Mouse (Mus musculus) kidney, adult 2 months (tissue): ENCODE results near the gene Odc1. TPM values are rescaled to one million over a fixed set of nuclear protein-coding genes. Genes with fewer than 3 reads are reported as not detected.

Experiments
- DNase-seq: peaks from one replicate; pipeline ENCODE4 v3.0.0; 2021
- H3K27ac ChIP-seq: fragments of 200-500 bp; 2 replicates; pipeline ENCODE4 v1.5.1; 2012; ENCODE audit warnings: low read depth, low read length, control low read depth, inconsistent platforms; ENCODE audit not compliant: insufficient read depth
- H3K27me3 ChIP-seq: fragments of 200-500 bp; replicated peaks from 2 replicates; pipeline ENCODE4 v1.6.1; 2012; ENCODE audit warnings: mild to moderate bottlenecking, moderate library complexity, low read length, inconsistent platforms; ENCODE audit not compliant: control insufficient read depth, insufficient read depth
- H3K36me3 ChIP-seq: fragments of 200-500 bp; 2 replicates; pipeline ENCODE4 v1.6.1; 2012; ENCODE audit warnings: mild to moderate bottlenecking, moderate library complexity, low read length, inconsistent platforms; ENCODE audit not compliant: control insufficient read depth, insufficient read depth
- H3K4me1 ChIP-seq: fragments of 200-500 bp; 2 replicates; pipeline ENCODE4 v1.6.1; 2011; ENCODE audit warnings: low read length; ENCODE audit not compliant: control insufficient read depth, insufficient read depth
- H3K4me3 ChIP-seq: fragments of 200-500 bp; 2 replicates; pipeline ENCODE4 v1.5.1; 2011; ENCODE audit warnings: mild to moderate bottlenecking, low read depth, low read length, control low read depth; ENCODE audit not compliant: insufficient read depth
- CTCF ChIP-seq: fragments of 200-500 bp; conservative IDR thresholded peaks from 2 replicates; pipeline ENCODE4 v1.5.1; 2011; ENCODE audit warnings: low read depth, mild to moderate bottlenecking, control low read depth, low read length, moderate library complexity, mixed read lengths; ENCODE audit not compliant: insufficient read depth, insufficient read length
- POLR2A ChIP-seq: fragments of 200-500 bp; IDR thresholded peaks from one replicate; pipeline ENCODE4 v1.6.1; 2011; ENCODE audit warnings: low read depth, low read length, control low read depth
- WGBS: fragments of 180-500 bp; shearing (Covaris S2); methylation state at CpG from one replicate; pipeline ENCODE4 v1.1.7; 2018; 5-methylcytosine and 5-hydroxymethylcytosine counted together
- polyA plus RNA-seq: library from polyadenylated mRNA; depleted of rRNA; stranded (reverse); fragments of >200 nt; gene quantifications from 2 replicates; pipeline ENCODE4 v1.2.3, GENCODE M21; 2012

Odc1 gene
- polyA plus RNA-seq, 1 experiment: 427 TPM

DNA sequence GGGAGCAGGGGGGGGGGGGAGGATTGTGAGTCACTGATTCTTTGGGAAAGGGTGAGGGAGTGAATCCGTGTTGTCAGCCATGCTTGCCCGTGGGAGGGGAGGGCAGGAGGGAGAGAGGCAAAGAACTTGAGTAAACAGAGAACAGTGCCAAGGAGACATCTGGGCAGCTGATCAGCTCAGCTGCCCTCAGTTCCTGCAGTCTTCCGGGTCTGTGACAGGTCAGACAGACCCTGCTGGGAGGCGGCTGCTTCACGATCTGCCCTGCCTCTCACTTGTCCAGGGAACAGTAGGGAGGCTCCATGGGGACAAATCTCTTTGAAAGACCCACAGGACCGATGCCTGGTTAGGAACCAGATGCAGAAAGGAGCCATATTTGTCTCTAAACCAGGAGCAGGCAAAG is 31.4 kb downstream of the Odc1 start:
- DNase-seq: peak; percentile 51
- H3K27ac ChIP-seq: no peak overlapping the region
- H3K4me1 ChIP-seq: 0 out of 2 replicates have a peak, but pooled peaks cover 2% of the 10 kb centered on the region
- H3K4me3 ChIP-seq: no peak overlapping the region
- WGBS: 8% methylated on average over 6 of the region's 6 CpGs
- TF ChIP-seq POLR2A (no peak), CTCF (no peak)
- H3K36me3 ChIP-seq: no peaks in the 10 kb centered on the region
- H3K27me3 ChIP-seq: no peaks in the 10 kb centered on the region

DNA sequence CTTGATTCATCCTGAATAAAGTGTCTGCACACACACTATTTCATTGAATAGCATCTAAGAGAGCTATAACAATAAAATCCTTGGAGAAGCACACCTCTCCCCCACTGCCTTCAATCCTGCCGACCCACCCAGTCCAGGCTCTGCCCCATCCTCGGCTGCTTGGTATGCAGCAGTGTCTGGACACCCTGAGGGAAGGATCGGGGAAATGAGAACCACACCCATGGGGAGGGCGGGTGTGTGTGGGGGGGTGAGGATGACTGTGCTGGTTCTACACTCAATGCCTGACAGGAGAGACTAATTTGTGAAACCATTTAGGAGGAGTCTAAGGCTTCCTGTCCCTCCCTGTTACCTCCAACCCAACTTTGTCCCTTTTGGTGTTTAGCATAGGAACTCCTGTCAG is 34.0 kb downstream of the Odc1 start:
- Histone ChIP-seq H3K36me3 (no peaks in the 10 kb centered on the region), H3K27me3 (no peaks in the 10 kb centered on the region), H3K4me1 (no peaks in the 10 kb centered on the region), H3K27ac (no peak overlapping the region), H3K4me3 (no peak overlapping the region)
- TF ChIP-seq CTCF: no peak
- 32% methylated on average over 4 of the region's 4 CpGs for WGBS
- no peak for DNase-seq

DNA sequence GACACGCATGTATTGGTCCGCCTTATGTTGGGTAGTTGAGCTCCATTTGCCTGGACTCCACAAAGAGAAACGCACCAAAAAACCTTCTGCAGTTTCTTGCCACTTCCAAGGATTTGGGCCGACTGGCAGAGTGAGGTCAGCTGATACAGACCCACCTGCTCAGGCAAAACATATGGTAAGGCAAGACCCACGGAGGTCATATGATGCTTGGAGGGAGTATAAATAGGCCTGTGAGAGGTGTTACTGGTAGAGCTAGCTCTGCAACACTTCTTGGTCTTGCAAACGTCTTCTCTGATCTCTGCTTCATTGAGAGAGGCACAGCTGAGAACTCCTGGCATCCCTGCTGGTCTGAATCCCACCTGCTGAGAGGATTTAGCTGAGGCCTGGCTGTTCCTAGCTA is 36.4 kb downstream of the Odc1 start:
- no peak for TF ChIP-seq POLR2A
- no peak for TF ChIP-seq CTCF
- no peaks in the 10 kb centered on the region for H3K27me3 ChIP-seq
- no peak overlapping the region for H3K27ac ChIP-seq
- no peaks in the 10 kb centered on the region for H3K36me3 ChIP-seq
- no peak for DNase-seq
- 85% methylated on average over 6 of the region's 6 CpGs for WGBS
- no peaks in the 10 kb centered on the region for H3K4me1 ChIP-seq
- no peak overlapping the region for H3K4me3 ChIP-seq

DNA sequence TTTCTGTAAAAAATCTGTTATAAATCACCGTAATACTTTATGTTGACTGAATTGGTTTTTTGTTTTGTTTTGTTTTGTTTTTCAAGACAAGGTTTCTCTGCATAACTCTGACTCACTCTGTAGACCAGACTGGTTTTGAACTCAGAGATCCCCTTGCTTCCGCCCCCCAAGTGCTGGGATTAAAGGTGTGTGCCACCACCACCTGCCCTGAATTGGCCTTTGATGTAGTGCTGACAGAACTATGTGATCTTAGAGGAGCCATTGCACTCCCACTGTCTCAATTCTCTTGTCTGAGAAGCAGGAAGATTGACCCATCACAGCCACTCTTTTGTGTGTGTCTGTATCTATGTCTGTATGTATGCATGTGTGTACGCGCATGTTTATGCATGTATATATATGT is 37.8 kb downstream of the Odc1 start:
- Histone ChIP-seq H3K27ac (no peak overlapping the region), H3K36me3 (no peaks in the 10 kb centered on the region), H3K27me3 (no peaks in the 10 kb centered on the region), H3K4me3 (no peak overlapping the region), H3K4me1 (no peaks in the 10 kb centered on the region)
- WGBS: 92% methylated on average over 4 of the region's 4 CpGs
- DNase-seq: no peak
- TF ChIP-seq CTCF (no peak), POLR2A (no peak)

DNA sequence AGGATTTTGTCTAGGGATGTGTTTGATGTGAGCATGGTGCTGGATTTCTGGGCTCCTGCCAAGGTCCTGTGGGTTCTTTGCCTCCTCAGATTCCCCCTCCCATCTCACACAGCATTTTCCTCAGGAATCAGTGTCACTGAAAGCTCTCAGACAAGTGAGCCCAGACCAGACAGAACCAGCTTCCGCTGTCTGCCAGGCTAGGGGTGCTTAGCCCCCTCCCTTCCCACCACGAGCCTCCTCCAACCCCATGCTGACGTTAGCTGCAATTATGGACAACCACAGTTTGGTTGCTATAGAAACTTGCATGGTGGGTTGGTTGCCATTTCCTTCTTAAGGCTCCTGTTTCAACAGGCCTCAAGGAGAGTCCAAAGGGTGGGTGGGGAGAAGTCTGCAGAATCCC is 39.3 kb downstream of the Odc1 start:
- Histone ChIP-seq H3K4me3 (no peak overlapping the region), H3K36me3 (no peaks in the 10 kb centered on the region), H3K27ac (no peak overlapping the region), H3K27me3 (no peaks in the 10 kb centered on the region), H3K4me1 (no peaks in the 10 kb centered on the region)
- no peak for DNase-seq
- 34% methylated on average over 3 of the region's 3 CpGs for WGBS
- no peak for TF ChIP-seq CTCF
- no peak for TF ChIP-seq POLR2A

DNA sequence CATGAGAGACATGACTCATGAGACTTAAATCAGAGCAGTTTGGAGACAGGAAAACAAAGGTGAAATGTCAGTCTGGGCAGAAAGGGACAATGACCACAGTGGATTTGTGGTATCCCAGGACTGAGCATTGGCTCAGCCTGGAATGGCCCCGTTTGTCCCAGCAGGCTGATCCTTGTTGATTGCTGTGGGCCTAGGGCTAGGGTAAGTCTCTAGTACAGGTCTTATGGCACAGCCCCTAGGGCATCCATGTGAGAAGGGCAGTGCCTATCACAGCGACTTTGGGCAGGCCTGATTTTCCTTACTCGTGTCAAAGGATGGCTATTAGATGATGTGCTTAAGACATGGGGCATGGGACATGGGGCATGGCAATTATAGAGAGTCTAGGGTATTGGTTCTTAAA is 41.4 kb downstream of the Odc1 start:
- H3K27me3 ChIP-seq: no peaks in the 10 kb centered on the region
- WGBS: 74% methylated on average over 3 of the region's 3 CpGs
- H3K27ac ChIP-seq: no peak overlapping the region
- peak; percentile 7 for DNase-seq
- TF ChIP-seq CTCF (no peak), POLR2A (no peak)
- no peaks in the 10 kb centered on the region for H3K36me3 ChIP-seq
- no peak overlapping the region for H3K4me3 ChIP-seq
- no peaks in the 10 kb centered on the region for H3K4me1 ChIP-seq

DNA sequence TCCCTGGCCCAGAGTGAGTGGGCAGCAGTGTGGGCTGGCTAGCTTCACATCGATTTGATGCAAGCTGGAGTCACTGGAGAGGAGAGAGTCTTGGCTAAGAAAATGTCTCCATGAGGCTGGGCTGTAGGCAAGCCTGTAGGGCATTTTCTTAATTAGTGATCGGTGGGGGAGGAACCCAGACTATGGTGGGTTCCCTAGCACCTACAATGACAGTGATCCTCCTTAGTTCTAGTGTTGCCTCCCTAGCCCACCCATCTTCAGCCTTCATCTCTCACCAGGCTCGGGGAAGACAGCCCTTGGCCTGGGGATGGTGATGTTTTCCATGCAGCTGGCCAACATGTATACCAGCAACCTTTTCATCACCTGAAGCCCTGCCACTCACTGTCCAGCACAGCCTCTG is 43.8 kb downstream of the Odc1 start:
- no peak for TF ChIP-seq CTCF
- no peak for TF ChIP-seq POLR2A
- H3K36me3 ChIP-seq: no peaks in the 10 kb centered on the region
- H3K4me3 ChIP-seq: no peak overlapping the region
- H3K27ac ChIP-seq: no peak overlapping the region
- H3K4me1 ChIP-seq: no peaks in the 10 kb centered on the region
- DNase-seq: no peak
- no peaks in the 10 kb centered on the region for H3K27me3 ChIP-seq
- WGBS: 82% methylated on average over 3 of the region's 3 CpGs

DNA sequence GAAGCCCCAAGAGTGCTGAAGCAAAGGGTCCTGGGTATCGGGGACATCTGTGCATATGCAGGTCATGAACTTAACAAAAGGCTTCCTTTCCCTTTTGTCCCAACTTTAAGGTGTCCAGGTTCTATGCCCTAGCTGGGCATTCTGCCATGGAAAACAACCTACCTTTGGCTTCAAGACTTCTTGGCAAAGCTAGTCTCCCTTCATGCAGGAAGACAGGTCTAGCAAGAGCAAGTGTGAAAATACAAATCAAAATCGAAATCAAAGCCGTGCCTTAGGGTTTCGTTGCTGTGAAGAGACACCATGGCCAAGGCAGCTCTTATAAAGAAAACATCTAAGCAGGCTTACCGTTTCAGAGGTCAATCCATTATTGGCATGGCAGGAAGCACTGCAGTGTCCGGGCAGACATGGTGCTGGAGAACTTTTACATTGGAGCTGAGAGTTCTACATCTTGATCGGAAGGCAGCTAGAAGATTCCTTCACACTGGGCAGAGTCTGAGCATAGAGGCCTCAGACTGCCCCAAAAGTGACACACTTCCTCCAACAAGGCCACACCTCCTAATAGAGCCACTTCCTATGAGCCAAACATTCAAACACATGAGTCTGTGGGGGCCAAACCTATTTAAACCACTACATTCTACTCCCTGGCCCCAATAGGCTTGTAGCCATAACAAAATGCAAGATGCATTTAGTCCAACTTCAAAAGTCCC is 44.5 kb downstream of the Odc1 start:
- 79% methylated on average over 7 of the region's 7 CpGs for WGBS
- peak; percentile 45 for DNase-seq
- Histone ChIP-seq H3K4me1 (no peaks in the 10 kb centered on the region), H3K4me3 (no peak overlapping the region), H3K36me3 (no peaks in the 10 kb centered on the region), H3K27ac (no peak overlapping the region), H3K27me3 (no peaks in the 10 kb centered on the region)
- no peak for TF ChIP-seq CTCF
- no peak for TF ChIP-seq POLR2A
